Mouse (Mus musculus) heart, postnatal 36 days (tissue): ENCODE results near the gene Hipk2. TPM values are rescaled to one million over a fixed set of nuclear protein-coding genes. Genes with fewer than 3 reads are reported as not detected.

Experiments used
- DNase-seq, 2 experiments: peaks; one replicate each; pipeline ENCODE4 v3.0.0; 2021 to 2022
- intact Hi-C: fragments of 180-260 bp; cut with DNase I; formaldehyde crosslinking; loops from one replicate; pipeline ENCODE4 v1.15.1; 2025
- total RNA-seq, 2 experiments: library from RNA; stranded (reverse); gene quantifications; 2 replicates each; pipeline ENCODE4 v1.2.3; 2021

Gene Hipk2
- total RNA-seq, 2 experiments from 2014 or later: 92.1 to 101 TPM

- intact Hi-C loops: no loop called here
Observed at GRCm38 (mm10) chr6:38906005-38906404, 30.0 kb upstream of the Hipk2 start.

GRCm38 (mm10) chr6:38902820-38903439 is 27.0 kb upstream of the Hipk2 start:
- intact Hi-C loops: no loop called here
- DNase-seq: no peak

More at GRCm38 (mm10) chr6:38906005-38906404, 30.0 kb upstream of the Hipk2 start:
- DNase-seq: no peak

DNA sequence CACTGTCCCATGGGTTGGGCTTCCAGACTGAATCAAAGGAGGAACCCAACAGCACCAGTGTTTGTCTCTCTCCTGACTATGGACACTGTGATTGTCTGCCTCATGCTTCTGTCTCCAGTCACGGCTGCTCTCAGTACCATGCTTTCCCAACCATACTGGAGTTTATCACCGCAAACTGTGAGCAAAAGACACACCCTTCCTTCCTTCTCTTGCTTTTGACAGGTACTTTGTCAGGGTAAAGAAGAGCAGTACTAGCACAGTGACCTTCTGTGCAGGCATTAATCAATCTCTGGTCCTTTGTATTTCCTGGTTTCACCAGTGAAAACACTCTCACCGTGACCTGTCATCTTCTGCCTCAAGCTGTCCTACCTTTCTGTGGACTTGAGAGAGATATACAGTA is 25.7 kb upstream of the Hipk2 start:
- no peak for DNase-seq
- intact Hi-C loops: no loop called here

GRCm38 (mm10) chr6:38901152-38901551 is 25.2 kb upstream of the Hipk2 start:
- no peak for DNase-seq
- intact Hi-C loops: no loop called here

DNA sequence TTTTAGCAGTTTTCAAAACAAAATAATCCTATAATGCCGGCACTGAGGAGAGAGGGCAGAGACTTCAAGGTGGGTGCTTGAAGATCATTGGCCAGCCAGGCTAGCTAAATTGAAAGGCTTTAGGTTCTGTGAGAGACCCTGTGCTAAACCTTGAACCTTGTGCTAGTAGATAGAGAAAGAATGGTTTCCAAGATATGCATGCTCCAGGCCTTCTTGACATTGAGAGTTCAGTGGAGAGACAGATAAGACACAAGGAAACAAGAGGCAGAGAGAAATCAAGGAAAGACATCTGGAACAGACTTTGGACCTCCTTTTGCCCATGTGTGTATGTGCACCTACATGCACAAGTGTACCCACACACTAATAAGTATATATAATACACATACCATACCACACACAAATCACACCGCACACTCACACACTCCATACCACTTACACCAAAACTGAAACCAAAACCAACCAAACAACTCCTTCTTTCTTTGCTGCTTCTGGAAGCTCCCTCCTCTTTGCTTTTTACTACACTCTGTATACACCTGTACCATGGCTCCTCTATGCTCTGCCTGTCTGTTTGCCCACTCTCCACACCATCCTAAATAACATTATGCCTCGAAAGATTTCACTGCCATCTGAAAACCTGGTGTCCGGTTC is 24.6 kb upstream of the Hipk2 start:
- no peak for DNase-seq
- intact Hi-C loops: no loop called here

- no peak for DNase-seq
- intact Hi-C loops: no loop called here
Observed at GRCm38 (mm10) chr6:38900073-38900472, 24.1 kb upstream of the Hipk2 start.

DNA sequence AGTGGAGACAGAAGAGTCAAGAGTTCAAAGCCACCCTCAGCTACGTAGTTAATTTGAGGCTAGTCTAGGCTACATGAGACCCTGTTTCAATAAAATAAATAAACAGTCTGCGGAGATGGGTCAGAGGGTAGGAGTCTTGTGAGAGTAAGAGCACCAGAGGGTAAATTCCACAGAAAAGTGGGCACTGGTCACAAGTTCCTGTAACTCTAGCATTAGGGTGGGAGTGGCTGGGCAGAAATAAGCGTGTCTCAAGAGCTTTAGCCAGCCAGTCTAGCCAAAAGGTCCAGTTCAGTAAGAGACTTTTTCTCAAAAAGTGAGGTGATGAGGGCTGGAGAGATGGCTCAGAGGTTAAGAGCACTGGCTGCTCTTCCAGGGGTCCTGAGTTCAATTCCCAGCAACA is 17.6 kb upstream of the Hipk2 start:
- intact Hi-C loops: no loop called here
- no peak for DNase-seq

DNA sequence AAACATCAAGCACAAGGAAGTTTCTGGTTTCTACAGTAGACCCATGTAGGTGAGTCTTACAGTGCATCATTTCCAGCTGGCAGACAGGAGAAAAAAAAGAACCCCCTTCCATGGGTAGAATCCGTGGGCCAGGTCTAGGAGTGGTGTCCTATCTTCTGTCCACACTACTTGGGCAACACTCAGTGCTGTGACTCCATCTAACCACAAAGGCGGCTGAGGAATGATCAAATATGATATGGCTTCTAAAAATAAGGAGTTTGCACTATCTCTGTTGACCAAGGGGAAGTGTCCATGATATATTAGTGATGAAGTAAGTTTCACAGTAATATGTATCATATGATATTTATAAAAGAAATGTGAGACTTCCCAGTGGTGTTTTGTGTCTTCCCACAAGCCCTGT is 16.1 kb upstream of the Hipk2 start:
- intact Hi-C loops: no loop called here
- no peak for DNase-seq

GRCm38 (mm10) chr6:38889156-38889555 is 13.2 kb upstream of the Hipk2 start:
- intact Hi-C loops: no loop called here
- DNase-seq: no peak

DNA sequence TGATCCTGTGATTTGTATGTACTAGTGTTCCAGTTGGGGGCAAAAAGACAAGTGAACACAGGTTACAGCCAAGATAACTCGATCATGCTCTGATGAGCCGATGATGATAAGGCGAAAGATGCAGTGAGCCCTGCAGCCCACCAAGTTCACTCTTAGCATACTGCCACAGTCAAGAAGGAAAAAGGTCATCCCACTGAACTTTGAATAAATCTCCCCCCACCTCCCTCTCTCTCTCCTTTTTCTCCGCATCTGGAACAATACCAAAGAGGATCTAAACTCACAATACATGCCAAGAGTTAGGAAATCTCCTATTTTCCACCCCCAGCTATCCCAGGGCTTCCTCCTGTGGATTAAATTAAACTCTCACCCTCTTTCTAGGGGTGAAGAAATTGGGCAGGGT is 11.5 kb upstream of the Hipk2 start:
- intact Hi-C loops: no loop called here

GRCm38 (mm10) chr6:38885132-38885531 is 9.2 kb upstream of the Hipk2 start:
- DNase-seq: no peak
- intact Hi-C loops: no loop called here

More for the DNA sequence above, 11.5 kb upstream of the Hipk2 start:
- DNase-seq: no peak

DNA sequence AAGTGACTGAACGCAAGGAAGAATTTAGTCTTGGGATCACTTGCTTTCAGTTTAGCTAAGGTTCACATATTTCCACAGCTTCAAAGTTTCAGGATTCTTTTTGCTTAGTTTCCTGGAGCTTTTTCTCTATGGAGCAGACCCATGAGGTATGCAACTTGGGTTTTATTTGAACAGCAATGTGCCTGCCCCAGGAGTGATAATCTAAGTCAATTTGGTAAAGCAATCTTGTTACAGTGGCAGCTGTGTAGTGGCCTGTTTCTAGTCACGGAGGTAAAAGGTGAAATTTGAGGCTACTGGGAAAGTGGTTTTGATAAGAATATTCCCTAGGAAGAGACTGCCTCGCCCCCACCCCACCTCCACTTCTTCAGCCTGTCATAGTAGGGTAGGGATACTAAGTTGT is 8.5 kb upstream of the Hipk2 start:
- intact Hi-C loops: no loop called here
- DNase-seq: no peak

GRCm38 (mm10) chr6:38882728-38883171 is 6.8 kb upstream of the Hipk2 start:
- DNase-seq: no peak
- intact Hi-C loops: no loop called here

- intact Hi-C loops: no loop called here
- DNase-seq: no peak
Observed at GRCm38 (mm10) chr6:38881975-38882374, 6.0 kb upstream of the Hipk2 start.

DNA sequence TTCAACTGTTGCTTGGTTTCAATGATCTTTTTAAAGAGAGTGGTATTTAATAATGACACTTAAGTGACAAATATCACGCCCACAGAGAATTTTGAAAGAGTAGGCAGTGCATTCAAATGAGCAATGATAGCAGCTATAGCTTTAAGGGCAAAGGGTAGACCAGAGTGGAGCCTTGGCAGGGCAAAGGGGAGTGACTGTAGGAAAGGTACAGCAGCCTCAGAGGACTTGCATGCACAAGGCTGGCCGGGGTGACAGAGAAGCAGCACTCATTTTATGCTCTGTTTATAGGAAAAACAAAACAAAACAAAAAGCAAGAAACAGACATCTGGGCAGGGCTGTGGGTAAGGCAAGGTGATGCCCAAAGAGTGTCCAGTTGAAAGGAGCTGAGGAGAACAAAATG is 5.5 kb upstream of the Hipk2 start:
- DNase-seq: no peak

DNA sequence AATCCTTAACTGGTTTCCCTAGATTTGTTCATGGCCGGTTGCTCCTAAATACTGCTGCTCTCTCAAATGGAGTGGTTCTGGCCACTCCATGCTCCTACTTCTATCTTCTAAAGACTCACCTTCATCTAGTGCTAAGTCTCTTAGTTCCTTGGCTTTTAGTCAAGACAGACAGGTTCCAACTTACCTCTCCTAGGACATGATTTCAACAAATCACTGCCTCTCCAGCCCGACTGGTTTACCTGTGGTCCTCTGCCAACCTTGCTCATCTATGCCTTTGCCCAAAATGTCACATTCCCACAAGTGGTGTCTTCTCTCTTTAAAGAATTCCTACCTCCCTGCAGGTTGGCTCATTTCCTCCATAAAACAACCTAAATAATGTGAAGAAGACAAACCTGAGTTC is 1.7 kb upstream of the Hipk2 start:
- intact Hi-C loops: loop anchor here (5.0 to 10.0 kb wide), 2 partner anchors 325 to 327 kb away; partner anchors contain the start of genes Kdm7a and Luc7l2
- no peak for DNase-seq

More for the DNA sequence above, 5.5 kb upstream of the Hipk2 start:
- intact Hi-C loops: no loop called here

DNA sequence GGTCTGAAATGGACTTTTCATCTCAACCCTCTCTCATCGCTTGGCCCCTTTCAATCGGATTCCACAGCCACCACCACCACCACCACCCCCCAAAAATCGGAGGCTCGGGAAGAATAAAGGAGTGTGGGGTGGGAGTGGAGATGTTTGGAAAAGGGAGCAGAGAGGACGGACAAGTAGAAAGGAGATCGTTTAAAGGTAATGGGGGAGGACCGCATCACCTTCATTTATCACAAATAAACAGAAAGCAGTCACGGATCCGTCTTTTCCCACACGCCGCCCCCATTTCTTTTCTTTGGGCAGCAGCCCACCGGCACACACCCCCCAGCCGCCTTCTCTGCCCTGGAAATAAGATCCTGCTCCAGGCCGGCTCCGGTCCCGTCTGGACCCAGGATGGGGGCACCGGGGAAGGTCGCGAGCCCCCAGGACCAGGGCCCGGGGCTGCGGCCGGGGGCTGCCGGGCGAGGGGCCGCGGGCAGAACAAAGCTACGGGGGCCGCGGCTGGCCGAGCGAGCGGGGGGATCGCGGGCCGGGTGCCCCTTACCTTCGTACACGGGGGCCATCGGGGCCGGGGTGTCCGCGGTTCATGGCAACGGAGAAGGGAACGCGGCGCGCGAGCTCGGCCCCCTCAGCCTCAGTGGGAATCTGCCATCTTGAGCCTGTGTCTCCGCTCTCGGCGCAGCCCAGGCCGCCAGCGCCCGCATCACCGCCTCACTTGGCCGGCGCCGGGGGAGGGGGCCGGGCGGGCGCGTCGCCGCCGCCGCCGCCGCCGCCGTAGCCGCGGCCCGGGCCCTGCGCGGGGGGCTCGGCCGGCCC is 501 bp downstream of the Hipk2 start, which contains the start of gene Tbxas1:
Gene Tbxas1 (plus strand): TSS at position 147 of the 813 bp plus-strand sequence.
- intact Hi-C loops: loop anchor here (1.0 to 10.0 kb wide), 3 partner anchors 35 to 329 kb away; partner anchors contain the start of genes Kdm7a and Luc7l2
- peak; percentile 39 to 56 for DNase-seq

DNA sequence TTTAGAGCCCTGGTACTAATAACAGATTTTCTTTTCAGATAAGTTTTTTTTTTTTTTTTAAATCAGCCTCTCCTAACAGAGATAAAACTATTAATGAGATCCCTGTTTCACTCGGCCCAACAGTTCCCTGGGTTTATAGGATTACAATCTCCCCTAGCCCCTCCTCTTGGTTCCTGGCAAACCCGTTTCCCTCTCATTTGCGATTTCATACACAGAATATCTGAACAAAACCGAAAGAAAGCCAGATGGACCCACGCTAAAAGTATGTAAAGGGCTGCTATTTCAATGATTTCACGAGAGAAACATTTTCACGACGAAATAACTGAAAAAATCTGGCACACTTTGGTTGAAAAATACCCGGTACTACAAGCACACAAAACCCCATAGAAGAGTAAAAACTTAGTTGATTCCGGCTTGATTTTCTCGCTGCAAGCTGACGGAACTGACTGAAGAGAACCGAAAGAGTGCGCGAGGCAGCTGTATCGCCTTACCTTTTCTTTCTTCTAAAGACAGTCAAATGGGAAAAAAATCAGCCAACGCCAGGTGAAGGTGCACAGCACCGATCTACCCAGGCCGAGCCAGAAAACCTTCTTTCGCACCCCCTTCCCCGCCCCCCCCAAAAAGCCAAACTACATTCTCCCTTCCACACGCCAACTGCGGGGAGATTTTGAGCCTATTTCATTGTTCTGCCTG is 1.3 kb downstream of the Hipk2 start:
- DNase-seq: peak; percentile 22 to 36
- intact Hi-C loops: loop anchor here (1.0 to 10.0 kb wide), 3 partner anchors 193 to 330 kb away; partner anchors contain the start of genes Kdm7a and Luc7l2

GRCm38 (mm10) chr6:38874035-38874434 is 1.9 kb downstream of the Hipk2 start:
- peak; percentile 52 to 65 for DNase-seq
- intact Hi-C loops: loop anchor here (1.0 to 10.0 kb wide), 2 partner anchors 193 to 331 kb away; partner anchors contain the start of gene Kdm7a

DNA sequence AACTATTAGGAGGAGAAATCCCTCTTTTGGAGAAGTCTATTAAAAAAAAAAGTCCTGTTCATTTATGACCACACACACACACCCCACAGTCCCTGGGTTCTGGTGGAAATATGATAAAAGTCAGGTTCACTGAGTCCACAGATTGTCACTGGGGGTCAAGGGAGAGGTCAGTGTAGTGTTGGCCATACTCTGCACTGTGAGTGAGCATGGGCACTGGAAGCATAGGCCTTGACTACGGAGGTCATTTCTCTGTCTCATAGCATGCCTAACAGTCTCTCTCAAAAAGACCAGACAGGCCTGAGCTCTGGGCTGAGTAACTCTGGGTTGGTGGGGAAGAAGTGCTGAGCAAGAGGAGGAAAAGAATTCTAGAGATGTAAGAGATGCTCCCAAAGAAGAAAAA is 2.6 kb downstream of the Hipk2 start:
- intact Hi-C loops: loop anchor here (1.0 to 10.0 kb wide), 2 partner anchors 137 to 331 kb away; partner anchors contain the start of gene Kdm7a
- no peak for DNase-seq
